Mouse (Mus musculus): ENCODE results near the gene Ogdh. TPM values are rescaled to one million over a fixed set of nuclear protein-coding genes. Genes with fewer than 3 reads are reported as not detected.

Ogdh gene
- polyA plus RNA-seq, 1 experiment = 34.8 TPM

DNA sequence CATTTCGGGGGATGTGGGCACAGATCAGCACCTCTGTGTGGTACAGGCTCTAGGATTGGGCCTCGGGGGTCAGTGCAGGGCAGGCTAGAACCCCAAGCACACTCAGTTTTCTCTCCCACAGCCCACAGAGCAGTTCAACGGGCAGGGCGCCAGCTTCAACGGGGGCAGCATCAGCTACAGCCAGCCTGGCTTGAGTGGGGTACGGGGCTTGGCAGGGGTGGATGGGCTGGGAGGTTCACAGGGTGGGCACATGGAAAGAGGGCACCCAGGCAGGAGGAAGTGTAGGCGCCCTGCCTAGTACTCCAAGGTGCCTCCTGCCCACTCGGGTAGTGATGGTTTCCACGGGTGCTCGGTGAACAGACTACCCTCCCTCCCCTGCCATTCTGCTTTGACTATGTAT, 106.7 kb downstream of the Ogdh start:
- Histone ChIP-seq H3K36me3 (replicated peaks; ENCODE audit: low read length) (peaks cover 97% of the 10 kb centered on the region), H3K4me1 (peaks cover 83% of the 10 kb centered on the region), H3K9me3 (no peaks in the 10 kb centered on the region), H3K4me3 (replicated peaks) (no peak overlapping the region), H3K27me3 (replicated peaks) (no peaks in the 10 kb centered on the region)
- TF ChIP-seq FLI1 (IDR thresholded peaks at IDR 0.05; ENCODE audit: low read length) (no peak), GATA1 (IDR thresholded peaks at IDR 0.05; ENCODE audit: borderline replicate concordance, low read length) (no peak)

GRCm38 (mm10) chr11:6402515-6403510, 111.4 kb downstream of the Ogdh start:
- no peak overlapping the region for H3K4me3 ChIP-seq (replicated peaks)
- no peak for TF ChIP-seq GATA1 (IDR thresholded peaks at IDR 0.05; ENCODE audit: borderline replicate concordance, low read length)
- TF ChIP-seq FLI1 (IDR thresholded peaks at IDR 0.05; ENCODE audit: low read length) = no peak
- no peaks in the 10 kb centered on the region for H3K9me3 ChIP-seq
- H3K27me3 ChIP-seq (replicated peaks) = no peaks in the 10 kb centered on the region
- peaks cover 94% of the 10 kb centered on the region for H3K36me3 ChIP-seq (replicated peaks; ENCODE audit: low read length)
- peaks cover 86% of the 10 kb centered on the region for H3K4me1 ChIP-seq

GRCm38 (mm10) chr11:6403830-6404405, 112.5 kb downstream of the Ogdh start:
- TF ChIP-seq FLI1 (IDR thresholded peaks at IDR 0.05; ENCODE audit: low read length) (no peak), GATA1 (IDR thresholded peaks at IDR 0.05; ENCODE audit: borderline replicate concordance, low read length) (no peak)
- Histone ChIP-seq H3K4me1 (peaks cover 83% of the 10 kb centered on the region), H3K9me3 (no peaks in the 10 kb centered on the region), H3K36me3 (replicated peaks; ENCODE audit: low read length) (peaks cover 83% of the 10 kb centered on the region), H3K4me3 (replicated peaks) (no peak overlapping the region), H3K27me3 (replicated peaks) (no peaks in the 10 kb centered on the region)

DNA sequence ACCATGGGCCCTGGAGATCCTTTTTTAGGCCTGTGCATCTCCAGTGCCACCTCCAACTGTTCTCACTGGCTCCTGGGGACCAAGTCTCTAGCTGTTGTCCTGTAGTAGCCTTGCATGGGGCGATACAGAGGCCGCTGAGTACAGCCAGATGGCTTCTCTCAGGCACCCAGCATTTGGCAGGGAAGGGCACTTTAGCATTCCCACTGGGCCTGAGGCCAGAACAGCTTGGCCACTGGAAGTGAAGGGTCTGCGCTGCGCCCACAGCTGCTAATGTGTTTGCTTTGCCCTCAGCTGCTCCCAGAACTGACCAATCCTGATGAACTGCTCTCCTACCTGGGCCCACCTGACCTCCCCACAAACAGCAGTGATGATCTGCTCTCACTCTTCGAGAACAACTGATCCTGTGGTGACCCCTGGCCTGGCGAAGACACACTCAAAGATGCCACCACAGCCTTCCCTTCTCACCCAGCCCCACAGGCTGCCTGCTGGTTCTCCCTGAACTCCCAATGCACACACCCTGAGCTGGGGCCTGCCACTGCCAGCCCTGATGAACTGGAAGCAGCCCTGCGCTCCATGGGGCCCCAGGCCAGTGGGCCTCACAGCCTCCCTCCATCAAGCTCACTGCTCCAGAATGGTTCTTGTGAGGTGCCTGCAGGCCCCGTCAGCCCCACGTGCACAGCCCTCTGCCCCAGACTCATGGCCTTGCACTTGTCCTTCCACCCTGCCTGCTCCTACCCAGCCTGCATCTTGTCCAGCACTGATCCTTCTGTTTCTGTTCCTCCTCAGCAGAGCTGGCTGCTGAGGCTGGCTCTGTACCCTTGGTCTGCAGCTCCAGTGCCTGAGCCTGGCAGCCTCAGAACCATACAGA, 113.5 kb downstream of the Ogdh start:
- Histone ChIP-seq H3K4me3 (replicated peaks) (peak overlapping the region; percentile 8), H3K36me3 (replicated peaks; ENCODE audit: low read length) (peaks cover 73% of the 10 kb centered on the region), H3K27me3 (replicated peaks) (no peaks in the 10 kb centered on the region), H3K9me3 (no peaks in the 10 kb centered on the region), H3K4me1 (peaks cover 87% of the 10 kb centered on the region)
- TF ChIP-seq FLI1 (IDR thresholded peaks at IDR 0.05; ENCODE audit: low read length) (no peak), GATA1 (IDR thresholded peaks at IDR 0.05; ENCODE audit: borderline replicate concordance, low read length) (no peak)

- H3K36me3 ChIP-seq (replicated peaks; ENCODE audit: low read length) = peaks cover 66% of the 10 kb centered on the region
- peaks cover 89% of the 10 kb centered on the region for H3K4me1 ChIP-seq
- no peaks in the 10 kb centered on the region for H3K27me3 ChIP-seq (replicated peaks)
- H3K9me3 ChIP-seq = no peaks in the 10 kb centered on the region
- TF ChIP-seq GATA1 (IDR thresholded peaks at IDR 0.05; ENCODE audit: borderline replicate concordance, low read length) (no peak), FLI1 (IDR thresholded peaks at IDR 0.05; ENCODE audit: low read length) (no peak)
- H3K4me3 ChIP-seq (replicated peaks) = no peak overlapping the region
Measured at GRCm38 (mm10) chr11:6405591-6406081, 114.2 kb downstream of the Ogdh start.

Other genes with a start within 250 kb of the Ogdh start
- 0.11 TPM in 1 of 2 replicates, not detected in the other for gene Camk2b, start 225.3 kb upstream of the Ogdh start, polyA plus RNA-seq (2012; ENCODE audit: insufficient read depth, low replicate concordance)
- gene A730071L15Rik, start 91.6 kb upstream of the Ogdh start, polyA plus RNA-seq (2012; ENCODE audit: insufficient read depth, low replicate concordance) = not detected in 2 replicates
- 7.9 and 9.9 TPM in 2 replicates for gene Nudcd3, start 91.2 kb upstream of the Ogdh start, polyA plus RNA-seq (2012; ENCODE audit: insufficient read depth, low replicate concordance)
- not detected in 2 replicates for gene Npc1l1, start 61.5 kb upstream of the Ogdh start, polyA plus RNA-seq (2012; ENCODE audit: insufficient read depth, low replicate concordance)
- 6.2 and 7.6 TPM in 2 replicates for gene Ddx56, start 23.9 kb upstream of the Ogdh start, polyA plus RNA-seq (2012; ENCODE audit: insufficient read depth, low replicate concordance)
- gene Tmed4, start 16.8 kb upstream of the Ogdh start, polyA plus RNA-seq (2012; ENCODE audit: insufficient read depth, low replicate concordance) = 2.5 and 33.8 TPM in 2 replicates
- gene Zmiz2, start 97.4 kb downstream of the Ogdh start, polyA plus RNA-seq (2012; ENCODE audit: insufficient read depth, low replicate concordance) = 225 and 608 TPM in 2 replicates
- 18.2 and 172 TPM in 2 replicates for gene Ppia, start 123.8 kb downstream of the Ogdh start, polyA plus RNA-seq (2012; ENCODE audit: insufficient read depth, low replicate concordance)
- gene H2afv, start 152.8 kb downstream of the Ogdh start, polyA plus RNA-seq (2012; ENCODE audit: insufficient read depth, low replicate concordance) = 23.2 and 32.7 TPM in 2 replicates
- 8.7 and 12.9 TPM in 2 replicates for gene Purb, start 184.3 kb downstream of the Ogdh start, polyA plus RNA-seq (2012; ENCODE audit: insufficient read depth, low replicate concordance)
- 28.0 and 34.2 TPM in 2 replicates for gene Myo1g, start 229.3 kb downstream of the Ogdh start, polyA plus RNA-seq (2012; ENCODE audit: insufficient read depth, low replicate concordance)